Mouse (Mus musculus) spleen, adult 2 months (tissue): ENCODE data around the gene Egflam. TPM values are rescaled to one million over a fixed set of nuclear protein-coding genes. Genes with fewer than 3 reads are reported as not detected.

Experiments used
- DNase-seq, 2 experiments: peaks; one replicate each; pipeline versions ENCODE4 v3.0.0 to v3.0.0-alpha.2; 2012 to 2021; ENCODE audit warnings: low spot score in 2 of 2, low read depth in 1 of 2
- H3K27ac ChIP-seq: fragments of 200-500 bp; 2 replicates; pipeline ENCODE4 v1.5.1; 2012; ENCODE audit warnings: low read length, inconsistent platforms; ENCODE audit not compliant: insufficient read depth
- H3K27me3 ChIP-seq: fragments of 200-500 bp; 2 replicates; pipeline ENCODE4 v1.6.1; 2012; ENCODE audit warnings: mild to moderate bottlenecking, moderate library complexity, low read length, inconsistent platforms; ENCODE audit not compliant: control insufficient read depth, insufficient read depth
- H3K36me3 ChIP-seq: fragments of 200-500 bp; 2 replicates; pipeline ENCODE4 v1.6.1; 2012; ENCODE audit warnings: mild to moderate bottlenecking, low read length, inconsistent platforms; ENCODE audit not compliant: control insufficient read depth, insufficient read depth
- H3K4me1 ChIP-seq: fragments of 200-500 bp; 2 replicates; pipeline ENCODE4 v1.6.1; 2011; ENCODE audit warnings: inconsistent platforms; ENCODE audit not compliant: control insufficient read depth, insufficient read depth, insufficient read length
- H3K4me3 ChIP-seq: fragments of 200-500 bp; 2 replicates; pipeline ENCODE4 v1.5.1; 2011; ENCODE audit warnings: mild to moderate bottlenecking, inconsistent platforms; ENCODE audit not compliant: insufficient read depth, insufficient read length; ENCODE audit errors: extremely low read depth
- CTCF ChIP-seq: fragments of 200-500 bp; IDR thresholded peaks from 2 replicates; pipeline ENCODE4 v1.5.1; 2011; ENCODE audit warnings: mild to moderate bottlenecking, inconsistent platforms; ENCODE audit not compliant: insufficient read depth, insufficient read length, insufficient replicate concordance; ENCODE audit errors: extremely low read depth
- POLR2A ChIP-seq: fragments of 200-500 bp; IDR thresholded peaks from 2 replicates; pipeline ENCODE4 v1.6.1; 2011; ENCODE audit warnings: low read depth, low read length, inconsistent platforms
- WGBS: fragments of 180-500 bp; shearing (Covaris S2); methylation state at CpG from one replicate; pipeline ENCODE4 v1.1.7; 2018; 5-methylcytosine and 5-hydroxymethylcytosine counted together
- polyA plus RNA-seq: library from polyadenylated mRNA; depleted of rRNA; stranded (reverse); fragments of >200 nt; gene quantifications from 2 replicates; pipeline ENCODE4 v1.2.3, GENCODE M21; 2012

The Egflam gene
- polyA plus RNA-seq, 1 experiment = 2.6 TPM

DNA sequence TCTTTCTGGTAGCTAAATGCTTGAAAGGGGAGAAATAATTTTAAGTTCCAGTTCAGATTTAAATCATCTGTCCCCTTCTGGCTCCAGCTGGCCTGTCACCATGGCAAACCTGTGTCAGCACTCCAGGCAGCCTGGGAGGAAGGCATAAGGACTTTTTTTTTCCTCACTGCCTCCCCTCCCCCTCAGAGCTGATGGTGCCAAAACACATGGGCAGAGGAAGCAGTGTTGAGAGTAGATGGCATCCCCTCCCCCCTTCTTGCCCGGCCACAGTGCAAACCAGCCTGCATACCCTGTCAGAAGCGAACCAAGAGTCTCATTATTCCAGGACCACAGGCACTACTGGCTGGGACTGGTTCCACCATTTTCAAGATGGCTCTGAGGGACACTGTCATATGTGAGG lies 199.4 kb downstream of the Egflam start:
- no peak for DNase-seq
- no peak overlapping the region for H3K27ac ChIP-seq
- no peaks in the 10 kb centered on the region for H3K36me3 ChIP-seq
- H3K4me1 ChIP-seq = no peaks in the 10 kb centered on the region
- H3K4me3 ChIP-seq = no peak overlapping the region
- TF ChIP-seq POLR2A = no peak
- no peak for TF ChIP-seq CTCF
- peaks cover 2% of the 10 kb centered on the region; the same call in 1 of the 2 replicates for H3K27me3 ChIP-seq
- 66% methylated on average over 2 of the region's 2 CpGs for WGBS

- H3K4me3 ChIP-seq = no peak overlapping the region
- no peak for TF ChIP-seq POLR2A
- TF ChIP-seq CTCF = no peak
- H3K4me1 ChIP-seq = no peaks in the 10 kb centered on the region
- H3K36me3 ChIP-seq = no peaks in the 10 kb centered on the region
- 65% methylated on average over 3 of the region's 3 CpGs for WGBS
- H3K27ac ChIP-seq = no peak overlapping the region
- H3K27me3 ChIP-seq = peaks cover 2% of the 10 kb centered on the region; the same call in 1 of the 2 replicates
- DNase-seq = no peak
Observed at GRCm38 (mm10) chr15:7197652-7198445, 200.3 kb downstream of the Egflam start.

- H3K36me3 ChIP-seq = no peaks in the 10 kb centered on the region; the same call in 1 of the 2 replicates
- no peak for DNase-seq
Observed at GRCm38 (mm10) chr15:7194748-7195221, 203.4 kb downstream of the Egflam start.

DNA sequence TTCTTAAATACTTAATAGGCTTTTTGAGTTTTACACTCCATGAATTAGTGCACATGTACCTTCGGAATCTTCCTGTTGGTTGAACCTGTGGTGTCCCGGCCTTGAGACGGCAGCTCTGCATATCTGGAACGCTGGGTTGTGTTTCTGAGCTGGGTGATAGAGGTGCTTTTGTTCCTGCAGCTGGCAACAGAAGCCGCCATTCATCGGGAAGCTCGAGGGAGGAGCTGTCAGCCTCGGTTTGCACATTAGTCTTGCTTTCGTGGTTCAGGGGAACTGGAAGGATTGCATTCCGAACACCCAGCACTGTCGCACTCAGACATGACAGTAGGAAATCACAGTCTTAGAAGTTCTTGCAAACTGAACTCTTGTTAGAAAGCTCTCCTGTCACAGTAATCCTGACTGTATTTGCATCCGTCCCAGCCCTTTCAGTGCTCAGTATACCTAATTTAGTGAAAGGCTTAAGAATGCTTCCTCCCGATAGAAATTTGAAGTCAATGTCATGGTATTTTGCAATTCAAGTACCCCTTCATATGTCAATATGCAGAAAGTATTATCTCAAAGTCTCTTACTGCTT lies 204.0 kb downstream of the Egflam start:
- no peak for DNase-seq
- H3K27me3 ChIP-seq = no peaks in the 10 kb centered on the region; the same call in 1 of the 2 replicates
- TF ChIP-seq CTCF = no peak
- H3K4me3 ChIP-seq = no peak overlapping the region
- H3K36me3 ChIP-seq = no peaks in the 10 kb centered on the region; the same call in 1 of the 2 replicates
- H3K4me1 ChIP-seq = no peaks in the 10 kb centered on the region
- WGBS = 71% methylated on average over 13 of the region's 13 CpGs
- H3K27ac ChIP-seq = no peak overlapping the region

More at GRCm38 (mm10) chr15:7194748-7195221, 203.4 kb downstream of the Egflam start:
- Histone ChIP-seq H3K4me3 (no peak overlapping the region), H3K27me3 (no peaks in the 10 kb centered on the region; the same call in 1 of the 2 replicates), H3K4me1 (no peaks in the 10 kb centered on the region), H3K27ac (no peak overlapping the region)
- no peak for TF ChIP-seq POLR2A
- TF ChIP-seq CTCF = no peak
- 89% methylated on average over 6 of the region's 6 CpGs for WGBS

- Histone ChIP-seq H3K36me3 (no peaks in the 10 kb centered on the region; the same call in 1 of the 2 replicates), H3K4me1 (no peaks in the 10 kb centered on the region), H3K4me3 (no peak overlapping the region), H3K27me3 (no peaks in the 10 kb centered on the region), H3K27ac (no peak overlapping the region)
- TF ChIP-seq POLR2A (no peak), CTCF (no peak)
- 97% methylated on average over 2 of the region's 2 CpGs for WGBS
- no peak for DNase-seq
Observed at GRCm38 (mm10) chr15:7192582-7192981, 205.6 kb downstream of the Egflam start.

GRCm38 (mm10) chr15:7191074-7191473 lies 207.1 kb downstream of the Egflam start:
- TF ChIP-seq POLR2A = no peak
- H3K4me3 ChIP-seq = no peak overlapping the region
- no peak overlapping the region for H3K27ac ChIP-seq
- no peaks in the 10 kb centered on the region for H3K4me1 ChIP-seq
- 93% methylated on average over 4 of the region's 4 CpGs for WGBS
- no peaks in the 10 kb centered on the region; the same call in 1 of the 2 replicates for H3K36me3 ChIP-seq
- no peaks in the 10 kb centered on the region for H3K27me3 ChIP-seq
- no peak for DNase-seq
